Mouse (Mus musculus): ENCODE measurements at regions not wholly inside any gene's neighbourhood (a gene's known extent, or its start where the extent isn't known, plus 50 kb on each side); places are given as distances from the start of the nearest gene placed in this dataset.

GRCm38 (mm10) chr8:86327982-86328381, 252.5 kb downstream of the Abcc12 start:
- TF ChIP-seq POLR2A (IDR thresholded peaks at IDR 0.05; ENCODE audit: borderline replicate concordance, insufficient read depth, low read length) (no peak), CTCF (IDR thresholded peaks at IDR 0.05; ENCODE audit: borderline replicate concordance, insufficient read depth, low read depth, low read length) (no peak)
- WGBS = 71% methylated on average over 3 of the region's 3 CpGs

GRCm38 (mm10) chr8:86325040-86325439, 255.4 kb downstream of the Abcc12 start:
- peak; percentile 54 to 59 for DNase-seq
- TF ChIP-seq POLR2A (IDR thresholded peaks at IDR 0.05; ENCODE audit: borderline replicate concordance, insufficient read depth, low read length) (no peak), CTCF (IDR thresholded peaks at IDR 0.05; ENCODE audit: borderline replicate concordance, insufficient read depth, low read depth, low read length) (no peak)
- Histone ChIP-seq H3K27me3 (ENCODE audit: control insufficient read depth, insufficient read depth, low read length) (no peaks in the 10 kb centered on the region), H3K4me3 (replicated peaks; ENCODE audit: insufficient read depth, low read depth, low read length) (no peak overlapping the region), H3K4me1 (ENCODE audit: control insufficient read depth, insufficient read depth, low read length) (peaks cover 6% of the 10 kb centered on the region), H3K27ac (ENCODE audit: insufficient read depth, low read length) (no peak overlapping the region)
- WGBS = 49% methylated on average over 7 of the region's 7 CpGs

More at GRCm38 (mm10) chr8:86327982-86328381, 252.5 kb downstream of the Abcc12 start:
- no peaks in the 10 kb centered on the region for H3K27me3 ChIP-seq (ENCODE audit: control insufficient read depth, insufficient read depth, low read length)
- peaks cover 6% of the 10 kb centered on the region for H3K4me1 ChIP-seq (ENCODE audit: control insufficient read depth, insufficient read depth, low read length)
- no peak overlapping the region for H3K4me3 ChIP-seq (replicated peaks; ENCODE audit: insufficient read depth, low read depth, low read length)
- no peak for DNase-seq
- no peak overlapping the region for H3K27ac ChIP-seq (ENCODE audit: insufficient read depth, low read length)

GRCm38 (mm10) chr8:86324542-86324941, 255.9 kb downstream of the Abcc12 start:
- H3K27ac ChIP-seq (ENCODE audit: insufficient read depth, low read length) = no peak overlapping the region
- no peak for DNase-seq
- no peak for TF ChIP-seq POLR2A (IDR thresholded peaks at IDR 0.05; ENCODE audit: borderline replicate concordance, insufficient read depth, low read length)
- no peak for TF ChIP-seq CTCF (IDR thresholded peaks at IDR 0.05; ENCODE audit: borderline replicate concordance, insufficient read depth, low read depth, low read length)
- 90% methylated on average over 4 of the region's 4 CpGs for WGBS
- H3K4me1 ChIP-seq (ENCODE audit: control insufficient read depth, insufficient read depth, low read length) = peaks cover 6% of the 10 kb centered on the region
- H3K4me3 ChIP-seq (replicated peaks; ENCODE audit: insufficient read depth, low read depth, low read length) = no peak overlapping the region
- no peaks in the 10 kb centered on the region for H3K27me3 ChIP-seq (ENCODE audit: control insufficient read depth, insufficient read depth, low read length)

- no peak overlapping the region for H3K4me3 ChIP-seq (replicated peaks; ENCODE audit: insufficient read depth, low read depth, low read length)
- no peaks in the 10 kb centered on the region for H3K27me3 ChIP-seq (ENCODE audit: control insufficient read depth, insufficient read depth, low read length)
- DNase-seq = no peak
- H3K27ac ChIP-seq (ENCODE audit: insufficient read depth, low read length) = no peak overlapping the region
- 92% methylated on average over 2 of the region's 2 CpGs for WGBS
- TF ChIP-seq POLR2A (IDR thresholded peaks at IDR 0.05; ENCODE audit: borderline replicate concordance, insufficient read depth, low read length) = no peak
- no peak for TF ChIP-seq CTCF (IDR thresholded peaks at IDR 0.05; ENCODE audit: borderline replicate concordance, insufficient read depth, low read depth, low read length)
- peaks cover 5% of the 10 kb centered on the region for H3K4me1 ChIP-seq (ENCODE audit: control insufficient read depth, insufficient read depth, low read length)
These were observed 256.7 kb downstream of the Abcc12 start for GRCm38 (mm10) chr8:86323823-86324222.

GRCm38 (mm10) chr8:86322494-86322893, 258.0 kb downstream of the Abcc12 start:
- Histone ChIP-seq H3K4me3 (replicated peaks; ENCODE audit: insufficient read depth, low read depth, low read length) (no peak overlapping the region), H3K4me1 (ENCODE audit: control insufficient read depth, insufficient read depth, low read length) (no peaks in the 10 kb centered on the region), H3K27ac (ENCODE audit: insufficient read depth, low read length) (no peak overlapping the region), H3K27me3 (ENCODE audit: control insufficient read depth, insufficient read depth, low read length) (no peaks in the 10 kb centered on the region)
- WGBS = 93% methylated on average over 1 of the region's 1 CpGs
- TF ChIP-seq POLR2A (IDR thresholded peaks at IDR 0.05; ENCODE audit: borderline replicate concordance, insufficient read depth, low read length) = no peak
- TF ChIP-seq CTCF (IDR thresholded peaks at IDR 0.05; ENCODE audit: borderline replicate concordance, insufficient read depth, low read depth, low read length) = no peak
- DNase-seq = no peak

- TF ChIP-seq CTCF (IDR thresholded peaks at IDR 0.05; ENCODE audit: borderline replicate concordance, insufficient read depth, low read depth, low read length) = no peak
- no peak for TF ChIP-seq POLR2A (IDR thresholded peaks at IDR 0.05; ENCODE audit: borderline replicate concordance, insufficient read depth, low read length)
- Histone ChIP-seq H3K4me3 (replicated peaks; ENCODE audit: insufficient read depth, low read depth, low read length) (no peak overlapping the region), H3K27me3 (ENCODE audit: control insufficient read depth, insufficient read depth, low read length) (no peaks in the 10 kb centered on the region), H3K4me1 (ENCODE audit: control insufficient read depth, insufficient read depth, low read length) (peaks cover 10% of the 10 kb centered on the region), H3K27ac (ENCODE audit: insufficient read depth, low read length) (no peak overlapping the region)
- 7% methylated on average over 3 of the region's 3 CpGs for WGBS
- peak in 1 of 2 experiments; percentile 68 for DNase-seq
These were observed 259.5 kb downstream of the Abcc12 start for GRCm38 (mm10) chr8:86320938-86321337.

GRCm38 (mm10) chr8:86318531-86318930, 262.0 kb downstream of the Abcc12 start:
- Histone ChIP-seq H3K4me3 (replicated peaks; ENCODE audit: insufficient read depth, low read depth, low read length) (no peak overlapping the region), H3K27me3 (ENCODE audit: control insufficient read depth, insufficient read depth, low read length) (no peaks in the 10 kb centered on the region), H3K27ac (ENCODE audit: insufficient read depth, low read length) (no peak overlapping the region), H3K4me1 (ENCODE audit: control insufficient read depth, insufficient read depth, low read length) (peaks cover 10% of the 10 kb centered on the region)
- no peak for TF ChIP-seq CTCF (IDR thresholded peaks at IDR 0.05; ENCODE audit: borderline replicate concordance, insufficient read depth, low read depth, low read length)
- no peak for TF ChIP-seq POLR2A (IDR thresholded peaks at IDR 0.05; ENCODE audit: borderline replicate concordance, insufficient read depth, low read length)
- 86% methylated on average over 3 of the region's 3 CpGs for WGBS
- DNase-seq = no peak

- no peak for TF ChIP-seq CTCF (IDR thresholded peaks at IDR 0.05; ENCODE audit: borderline replicate concordance, insufficient read depth, low read depth, low read length)
- no peak for TF ChIP-seq POLR2A (IDR thresholded peaks at IDR 0.05; ENCODE audit: borderline replicate concordance, insufficient read depth, low read length)
- DNase-seq = peak; percentile 37 to 62
- Histone ChIP-seq H3K27me3 (ENCODE audit: control insufficient read depth, insufficient read depth, low read length) (no peaks in the 10 kb centered on the region), H3K27ac (ENCODE audit: insufficient read depth, low read length) (no peak overlapping the region), H3K4me3 (replicated peaks; ENCODE audit: insufficient read depth, low read depth, low read length) (no peak overlapping the region), H3K4me1 (ENCODE audit: control insufficient read depth, insufficient read depth, low read length) (peaks cover 10% of the 10 kb centered on the region)
- WGBS = 29% methylated on average over 7 of the region's 7 CpGs
These were observed 264.2 kb downstream of the Abcc12 start for GRCm38 (mm10) chr8:86316236-86316635.

Data from cerebellum, adult 2 months (tissue).